Mouse (Mus musculus) midbrain, postnatal 0 days (tissue): ENCODE data around the gene Gpr62. TPM values are rescaled to one million over a fixed set of nuclear protein-coding genes. Genes with fewer than 3 reads are reported as not detected.

Experiments used
- ATAC-seq: fragments of 200-750 bp; cut with Nextera tagmentation; 2 replicates; pipeline ENCODE4 v1.8.0; 2017; ENCODE audit warnings: moderate number of reproducible peaks, mild to moderate bottlenecking, moderate TSS enrichment, moderate library complexity; ENCODE audit not compliant: low FRiP score
- DNase-seq: peaks from one replicate; pipeline ENCODE4 v3.0.0-alpha.2; 2015; ENCODE audit warnings: low spot score
- H3K27ac ChIP-seq: fragments of 300-500 bp; sonication (generic); 2 replicates; pipeline ENCODE4 v1.5.1; 2014; ENCODE audit warnings: low read depth, mild to moderate bottlenecking, low read length, mixed read lengths
- H3K27me3 ChIP-seq: fragments of 300-500 bp; sonication (generic); 2 replicates; pipeline ENCODE4 v1.6.1; 2014; ENCODE audit warnings: low read length, control low read depth, mixed read lengths; ENCODE audit not compliant: insufficient read depth
- H3K36me3 ChIP-seq: fragments of 300-500 bp; sonication (generic); 2 replicates; pipeline ENCODE4 v1.6.1; 2014; ENCODE audit warnings: low read length, control low read depth, mixed read lengths; ENCODE audit not compliant: insufficient read depth
- H3K4me1 ChIP-seq: fragments of 300-500 bp; sonication (generic); 2 replicates; pipeline ENCODE4 v1.6.1; 2014; ENCODE audit warnings: mild to moderate bottlenecking, control low read depth, antibody characterized with exemption, low read length, mixed read lengths; ENCODE audit not compliant: insufficient read depth
- H3K4me2 ChIP-seq: fragments of 300-500 bp; sonication (generic); 2 replicates; pipeline ENCODE4 v1.6.1; 2014; ENCODE audit warnings: low read depth, mild to moderate bottlenecking, low read length, mixed read lengths; ENCODE audit not compliant: poor library complexity, severe bottlenecking
- H3K4me3 ChIP-seq: fragments of 300-500 bp; sonication (generic); 2 replicates; pipeline ENCODE4 v1.5.1; 2014; ENCODE audit warnings: low read depth, mild to moderate bottlenecking, low read length, moderate library complexity
- H3K9ac ChIP-seq: fragments of 300-500 bp; sonication (generic); replicated peaks from 2 replicates; pipeline ENCODE4 v1.6.1; 2014; ENCODE audit warnings: mild to moderate bottlenecking, low read length, moderate library complexity, mixed read lengths; ENCODE audit not compliant: poor library complexity, severe bottlenecking
- H3K9me3 ChIP-seq: fragments of 300-500 bp; sonication (generic); 2 replicates; pipeline ENCODE4 v1.6.1; 2016; ENCODE audit warnings: low read length, control low read depth
- CTCF ChIP-seq: IDR thresholded peaks from 2 replicates; pipeline ENCODE4 v1.5.1; 2016; ENCODE audit warnings: antibody characterized with exemption, mild to moderate bottlenecking
- WGBS: fragments of 180-500 bp; shearing (Covaris S2); extraction: QIAGEN DNeasy Blood & Tissue Kit; methylation state at CpG from one replicate; pipeline ENCODE4 v1.1.7; 2014; 5-methylcytosine and 5-hydroxymethylcytosine counted together
- polyA plus RNA-seq: library from polyadenylated mRNA; unstranded; fragments of >200 nt; fragmentation: Nextera tagmentation; extraction: Ambion mirVana; gene quantifications from 2 replicates; pipeline ENCODE4 v1.2.1, GENCODE M21; 2015
- total RNA-seq: library from RNA; depleted of rRNA; stranded (reverse); fragments of >200 nt; gene quantifications from 2 replicates; pipeline ENCODE4 v1.2.3, GENCODE M21; 2014

Gpr62 gene
- total and polyA plus RNA-seq, 2 experiments from 2014 or later = 2.2 to 2.9 TPM

GRCm38 (mm10) chr9:106469317-106469716, 3.6 kb upstream of the Gpr62 start:
- WGBS = 77% methylated on average over 6 of the region's 6 CpGs
- Histone ChIP-seq H3K4me1 (no peaks in the 10 kb centered on the region; the same call in 1 of the 2 replicates), H3K36me3 (no peaks in the 10 kb centered on the region), H3K9me3 (no peaks in the 10 kb centered on the region), H3K9ac (no peak overlapping the region), H3K4me3 (no peak overlapping the region), H3K27me3 (no peaks in the 10 kb centered on the region), H3K27ac (no peak overlapping the region), H3K4me2 (no peak overlapping the region)
- ATAC-seq = no peak
- peak; percentile 11; the same call in 1 of the 2 replicates for TF ChIP-seq CTCF
- DNase-seq = no peak

GRCm38 (mm10) chr9:106467746-106468145, 2.0 kb upstream of the Gpr62 start:
- Histone ChIP-seq H3K9me3 (no peaks in the 10 kb centered on the region), H3K9ac (no peak overlapping the region), H3K36me3 (peaks cover 11% of the 10 kb centered on the region; the same call in 1 of the 2 replicates), H3K4me1 (no peaks in the 10 kb centered on the region; the same call in 1 of the 2 replicates), H3K27me3 (no peaks in the 10 kb centered on the region), H3K4me3 (no peak overlapping the region), H3K27ac (no peak overlapping the region), H3K4me2 (no peak overlapping the region)
- 87% methylated on average over 7 of the region's 7 CpGs for WGBS
- no peak for TF ChIP-seq CTCF
- no peak for ATAC-seq
- no peak for DNase-seq

- Histone ChIP-seq H3K36me3 (peaks cover 20% of the 10 kb centered on the region), H3K4me3 (no peak overlapping the region), H3K9me3 (no peaks in the 10 kb centered on the region), H3K27ac (no peak overlapping the region), H3K9ac (no peak overlapping the region), H3K4me1 (no peaks in the 10 kb centered on the region; the same call in 1 of the 2 replicates), H3K27me3 (no peaks in the 10 kb centered on the region), H3K4me2 (no peak overlapping the region)
- no peak for TF ChIP-seq CTCF
- DNase-seq (no peak), ATAC-seq (no peak)
- 92% methylated on average over 6 of the region's 6 CpGs for WGBS
Observed at GRCm38 (mm10) chr9:106466721-106467120, 983 bp upstream of the Gpr62 start.

GRCm38 (mm10) chr9:106464751-106465541, 792 bp downstream of the Gpr62 start:
- WGBS = 2% methylated on average over 81 of the region's 99 CpGs
- TF ChIP-seq CTCF = no peak
- no peaks in the 10 kb centered on the region for H3K9me3 ChIP-seq
- peak overlapping the region; percentile 89 for H3K27ac ChIP-seq
- H3K4me2 ChIP-seq = peak overlapping the region; percentile 94
- peak; percentile 92 for DNase-seq
- peak; percentile 81 for ATAC-seq
- peak overlapping the region; percentile 89 for H3K9ac ChIP-seq
- H3K36me3 ChIP-seq = peaks cover 30% of the 10 kb centered on the region
- peak overlapping the region; percentile 52 for H3K4me3 ChIP-seq
- no peaks in the 10 kb centered on the region for H3K27me3 ChIP-seq
- H3K4me1 ChIP-seq = no peaks in the 10 kb centered on the region; the same call in 1 of the 2 replicates

GRCm38 (mm10) chr9:106463122-106464063, 2.3 kb downstream of the Gpr62 start:
- no peak for ATAC-seq
- 81% methylated on average over 20 of the region's 21 CpGs for WGBS
- no peak overlapping the region for H3K27ac ChIP-seq
- no peak overlapping the region for H3K4me2 ChIP-seq
- no peaks in the 10 kb centered on the region for H3K9me3 ChIP-seq
- H3K27me3 ChIP-seq = no peaks in the 10 kb centered on the region
- no peak for DNase-seq
- no peak overlapping the region for H3K9ac ChIP-seq
- peaks cover 33% of the 10 kb centered on the region for H3K36me3 ChIP-seq
- no peak overlapping the region for H3K4me3 ChIP-seq
- no peak for TF ChIP-seq CTCF
- no peaks in the 10 kb centered on the region; the same call in 1 of the 2 replicates for H3K4me1 ChIP-seq
